Mouse (Mus musculus): ENCODE measurements around the gene Sh3bp5. TPM values are rescaled to one million over a fixed set of nuclear protein-coding genes. Genes with fewer than 3 reads are reported as not detected.

Sh3bp5 gene
- polyA plus RNA-seq, 1 experiment from 2014 or later, result 10.7 TPM

GRCm38 (mm10) chr14:31439279-31439678 is 3.4 kb upstream of the Sh3bp5 start:
- Histone ChIP-seq H3K4me1 (replicated peaks; ENCODE audit: control insufficient read depth, insufficient read depth, low read length) (peaks cover 5% of the 10 kb centered on the region), H3K4me2 (ENCODE audit: low read length) (no peak overlapping the region), H3K27me3 (replicated peaks; ENCODE audit: control insufficient read depth, insufficient read depth, low read length) (no peaks in the 10 kb centered on the region), H3K9ac (ENCODE audit: low read length) (no peak overlapping the region), H3K4me3 (ENCODE audit: low read depth, low read length) (no peak overlapping the region), H3K27ac (ENCODE audit: low read depth) (no peak overlapping the region), H3K9me3 (ENCODE audit: control insufficient read depth, low read length) (no peaks in the 10 kb centered on the region), H3K36me3 (ENCODE audit: control insufficient read depth, insufficient read depth, low read length) (no peaks in the 10 kb centered on the region)
- WGBS, result 72% methylated on average over 11 of the region's 11 CpGs
- no peak for DNase-seq (ENCODE audit: low spot score)
- no peak for ATAC-seq (replicated peaks; ENCODE audit: low FRiP score, low TSS enrichment, low read depth)

- H3K4me1 ChIP-seq (replicated peaks; ENCODE audit: control insufficient read depth, insufficient read depth, low read length), result peaks cover 13% of the 10 kb centered on the region
- H3K9ac ChIP-seq (ENCODE audit: low read length), result no peak overlapping the region
- no peak overlapping the region for H3K27ac ChIP-seq (ENCODE audit: low read depth)
- WGBS, result 74% methylated on average over 8 of the region's 8 CpGs
- H3K36me3 ChIP-seq (ENCODE audit: control insufficient read depth, insufficient read depth, low read length), result no peaks in the 10 kb centered on the region
- DNase-seq (ENCODE audit: low spot score), result no peak
- no peak overlapping the region for H3K4me2 ChIP-seq (ENCODE audit: low read length)
- no peaks in the 10 kb centered on the region for H3K27me3 ChIP-seq (replicated peaks; ENCODE audit: control insufficient read depth, insufficient read depth, low read length)
- no peak overlapping the region for H3K4me3 ChIP-seq (ENCODE audit: low read depth, low read length)
- H3K9me3 ChIP-seq (ENCODE audit: control insufficient read depth, low read length), result no peaks in the 10 kb centered on the region
- no peak for ATAC-seq (replicated peaks; ENCODE audit: low FRiP score, low TSS enrichment, low read depth)
Observed at GRCm38 (mm10) chr14:31437826-31438529, 2.1 kb upstream of the Sh3bp5 start.

- Histone ChIP-seq H3K4me2 (ENCODE audit: low read length) (peak overlapping the region; percentile 98), H3K27ac (ENCODE audit: low read depth) (peak overlapping the region; percentile 33; the same call in 1 of the 2 replicates), H3K9me3 (ENCODE audit: control insufficient read depth, low read length) (no peaks in the 10 kb centered on the region), H3K4me1 (replicated peaks; ENCODE audit: control insufficient read depth, insufficient read depth, low read length) (peaks cover 13% of the 10 kb centered on the region), H3K27me3 (replicated peaks; ENCODE audit: control insufficient read depth, insufficient read depth, low read length) (no peaks in the 10 kb centered on the region), H3K36me3 (ENCODE audit: control insufficient read depth, insufficient read depth, low read length) (no peaks in the 10 kb centered on the region), H3K9ac (ENCODE audit: low read length) (peak overlapping the region; percentile 78), H3K4me3 (ENCODE audit: low read depth, low read length) (peak overlapping the region; percentile 80)
- under 1% methylated on average over 50 of the region's 53 CpGs for WGBS
- ATAC-seq (replicated peaks; ENCODE audit: low FRiP score, low TSS enrichment, low read depth), result peak; percentile 79
- DNase-seq (ENCODE audit: low spot score), result peak; percentile 72
Observed at GRCm38 (mm10) chr14:31435018-31435915, 611 bp downstream of the Sh3bp5 start.

GRCm38 (mm10) chr14:31434426-31434825 is 1.5 kb downstream of the Sh3bp5 start:
- H3K4me1 ChIP-seq (replicated peaks; ENCODE audit: control insufficient read depth, insufficient read depth, low read length), result peaks cover 13% of the 10 kb centered on the region
- no peak for DNase-seq (ENCODE audit: low spot score)
- H3K27ac ChIP-seq (ENCODE audit: low read depth), result no peak overlapping the region
- no peak for ATAC-seq (replicated peaks; ENCODE audit: low FRiP score, low TSS enrichment, low read depth)
- peak overlapping the region; percentile 98 for H3K4me2 ChIP-seq (ENCODE audit: low read length)
- H3K27me3 ChIP-seq (replicated peaks; ENCODE audit: control insufficient read depth, insufficient read depth, low read length), result no peaks in the 10 kb centered on the region
- H3K9ac ChIP-seq (ENCODE audit: low read length), result 0 out of 2 replicates have a peak overlapping the region, but pooled peaks have one; percentile 11
- H3K9me3 ChIP-seq (ENCODE audit: control insufficient read depth, low read length), result no peaks in the 10 kb centered on the region
- WGBS, result 50% methylated on average over 5 of the region's 5 CpGs
- H3K4me3 ChIP-seq (ENCODE audit: low read depth, low read length), result peak overlapping the region; percentile 80
- no peaks in the 10 kb centered on the region for H3K36me3 ChIP-seq (ENCODE audit: control insufficient read depth, insufficient read depth, low read length)

GRCm38 (mm10) chr14:31433851-31434360 is 2.0 kb downstream of the Sh3bp5 start:
- peak overlapping the region; percentile 35 for H3K27ac ChIP-seq (ENCODE audit: low read depth)
- no peaks in the 10 kb centered on the region for H3K27me3 ChIP-seq (replicated peaks; ENCODE audit: control insufficient read depth, insufficient read depth, low read length)

GRCm38 (mm10) chr14:31433126-31433525 is 2.8 kb downstream of the Sh3bp5 start:
- Histone ChIP-seq H3K9ac (ENCODE audit: low read length) (no peak overlapping the region), H3K36me3 (ENCODE audit: control insufficient read depth, insufficient read depth, low read length) (no peaks in the 10 kb centered on the region), H3K27ac (ENCODE audit: low read depth) (peak overlapping the region; percentile 35; the same call in 1 of the 2 replicates), H3K4me2 (ENCODE audit: low read length) (no peak overlapping the region), H3K9me3 (ENCODE audit: control insufficient read depth, low read length) (no peaks in the 10 kb centered on the region), H3K27me3 (replicated peaks; ENCODE audit: control insufficient read depth, insufficient read depth, low read length) (no peaks in the 10 kb centered on the region), H3K4me3 (ENCODE audit: low read depth, low read length) (no peak overlapping the region), H3K4me1 (replicated peaks; ENCODE audit: control insufficient read depth, insufficient read depth, low read length) (peaks cover 23% of the 10 kb centered on the region)
- DNase-seq (ENCODE audit: low spot score) (no peak), ATAC-seq (replicated peaks; ENCODE audit: low FRiP score, low TSS enrichment, low read depth) (no peak)
- WGBS, result 60% methylated on average over 5 of the region's 5 CpGs

More at GRCm38 (mm10) chr14:31433851-31434360, 2.0 kb downstream of the Sh3bp5 start:
- 27% methylated on average over 7 of the region's 7 CpGs for WGBS
- Histone ChIP-seq H3K36me3 (ENCODE audit: control insufficient read depth, insufficient read depth, low read length) (no peaks in the 10 kb centered on the region), H3K9ac (ENCODE audit: low read length) (no peak overlapping the region), H3K4me3 (ENCODE audit: low read depth, low read length) (peak overlapping the region; percentile 80; the same call in 1 of the 2 replicates), H3K4me1 (replicated peaks; ENCODE audit: control insufficient read depth, insufficient read depth, low read length) (peaks cover 16% of the 10 kb centered on the region), H3K4me2 (ENCODE audit: low read length) (peak overlapping the region; percentile 98), H3K9me3 (ENCODE audit: control insufficient read depth, low read length) (no peaks in the 10 kb centered on the region)
- DNase-seq (ENCODE audit: low spot score) (no peak), ATAC-seq (replicated peaks; ENCODE audit: low FRiP score, low TSS enrichment, low read depth) (no peak)

GRCm38 (mm10) chr14:31432424-31432823 is 3.5 kb downstream of the Sh3bp5 start:
- peaks cover 30% of the 10 kb centered on the region for H3K4me1 ChIP-seq (replicated peaks; ENCODE audit: control insufficient read depth, insufficient read depth, low read length)
- 28% methylated on average over 4 of the region's 4 CpGs for WGBS

GRCm38 (mm10) chr14:31431789-31432330 is 4.0 kb downstream of the Sh3bp5 start:
- DNase-seq (ENCODE audit: low spot score), result no peak
- 0 out of 2 replicates have a peak overlapping the region, but pooled peaks have one; percentile 38 for H3K27ac ChIP-seq (ENCODE audit: low read depth)
- H3K4me1 ChIP-seq (replicated peaks; ENCODE audit: control insufficient read depth, insufficient read depth, low read length), result peaks cover 32% of the 10 kb centered on the region
- H3K36me3 ChIP-seq (ENCODE audit: control insufficient read depth, insufficient read depth, low read length), result no peaks in the 10 kb centered on the region
- no peaks in the 10 kb centered on the region for H3K27me3 ChIP-seq (replicated peaks; ENCODE audit: control insufficient read depth, insufficient read depth, low read length)
- no peak overlapping the region for H3K4me3 ChIP-seq (ENCODE audit: low read depth, low read length)
- H3K9ac ChIP-seq (ENCODE audit: low read length), result no peak overlapping the region
- ATAC-seq (replicated peaks; ENCODE audit: low FRiP score, low TSS enrichment, low read depth), result no peak
- no peaks in the 10 kb centered on the region for H3K9me3 ChIP-seq (ENCODE audit: control insufficient read depth, low read length)
- H3K4me2 ChIP-seq (ENCODE audit: low read length), result no peak overlapping the region
- 87% methylated on average over 3 of the region's 3 CpGs for WGBS

More at GRCm38 (mm10) chr14:31432424-31432823, 3.5 kb downstream of the Sh3bp5 start:
- no peak overlapping the region; the same call in 1 of the 2 replicates for H3K4me2 ChIP-seq (ENCODE audit: low read length)
- 0 out of 2 replicates have a peak overlapping the region, but pooled peaks have one; percentile 38 for H3K27ac ChIP-seq (ENCODE audit: low read depth)
- ATAC-seq (replicated peaks; ENCODE audit: low FRiP score, low TSS enrichment, low read depth) (no peak), DNase-seq (ENCODE audit: low spot score) (no peak)
- H3K9ac ChIP-seq (ENCODE audit: low read length), result no peak overlapping the region
- no peaks in the 10 kb centered on the region for H3K27me3 ChIP-seq (replicated peaks; ENCODE audit: control insufficient read depth, insufficient read depth, low read length)
- no peak overlapping the region for H3K4me3 ChIP-seq (ENCODE audit: low read depth, low read length)
- no peaks in the 10 kb centered on the region for H3K9me3 ChIP-seq (ENCODE audit: control insufficient read depth, low read length)
- no peaks in the 10 kb centered on the region for H3K36me3 ChIP-seq (ENCODE audit: control insufficient read depth, insufficient read depth, low read length)

Data from intestine, embryonic 14.5 days (tissue).